Mouse (Mus musculus) left cerebral cortex, adult 11 months (tissue): Measurements from ENCODE around the gene Dusp16.

Experiments used
- DNase-seq: peaks from one replicate; pipeline ENCODE4 v3.0.0; 2022; ENCODE audit warnings: low spot score

The Dusp16 gene

GRCm38 (mm10) chr6:134792141-134793045, at the start of gene Dusp16:
Dusp16 (minus strand) TSS chr6:134792625.
- peak; percentile 85 for DNase-seq

- DNase-seq: no peak
These were observed 47.9 kb upstream of the Dusp16 start for GRCm38 (mm10) chr6:134840346-134840745.

GRCm38 (mm10) chr6:134838111-134838510, 45.7 kb upstream of the Dusp16 start:
- DNase-seq: no peak

- no peak for DNase-seq
These were observed 42.3 kb upstream of the Dusp16 start for GRCm38 (mm10) chr6:134834585-134835251.

GRCm38 (mm10) chr6:134830776-134831175, 38.4 kb upstream of the Dusp16 start:
- DNase-seq: no peak

GRCm38 (mm10) chr6:134829786-134830700, 37.6 kb upstream of the Dusp16 start, which contains the start of gene Crebl2:
Crebl2 (plus strand) TSS chr6:134830154.
- peak; percentile 99 for DNase-seq

- no peak for DNase-seq
These were observed 30.4 kb upstream of the Dusp16 start for GRCm38 (mm10) chr6:134822844-134823243.

GRCm38 (mm10) chr6:134820411-134820810, 28.0 kb upstream of the Dusp16 start:
- no peak for DNase-seq

GRCm38 (mm10) chr6:134819741-134820140, 27.3 kb upstream of the Dusp16 start:
- DNase-seq: no peak

GRCm38 (mm10) chr6:134817051-134817928, 24.9 kb upstream of the Dusp16 start:
- DNase-seq: no peak

- DNase-seq: no peak
These were observed 20.6 kb upstream of the Dusp16 start for GRCm38 (mm10) chr6:134813066-134813465.

GRCm38 (mm10) chr6:134807794-134808193, 15.4 kb upstream of the Dusp16 start:
- DNase-seq: no peak

- DNase-seq: no peak
These were observed 14.7 kb upstream of the Dusp16 start for GRCm38 (mm10) chr6:134807091-134807490.

GRCm38 (mm10) chr6:134806130-134806529, 13.7 kb upstream of the Dusp16 start:
- no peak for DNase-seq

GRCm38 (mm10) chr6:134804736-134805277, 12.4 kb upstream of the Dusp16 start:
- no peak for DNase-seq

- DNase-seq: no peak
These were observed 10.2 kb upstream of the Dusp16 start for GRCm38 (mm10) chr6:134802641-134803043.

GRCm38 (mm10) chr6:134801483-134801882, 9.1 kb upstream of the Dusp16 start:
- DNase-seq: no peak

GRCm38 (mm10) chr6:134796297-134796696, 3.9 kb upstream of the Dusp16 start:
- no peak for DNase-seq

GRCm38 (mm10) chr6:134793911-134794520, 1.6 kb upstream of the Dusp16 start:
- DNase-seq: no peak
